Mouse (Mus musculus) testis, adult 2 months (tissue): ENCODE measurements around the gene Olfr218.
"Not testable (repeated sequence)": the region's sequence is repeated elsewhere in the genome, so short reads cannot be mapped to it uniquely, and the experiment has no call there.

Source experiments
- CTCF ChIP-seq: fragments of 200-500 bp; IDR thresholded peaks from 2 replicates; pipeline ENCODE4 v1.5.1; 2012; ENCODE audit warnings: low read depth, mild to moderate bottlenecking, inconsistent platforms, low read length, moderate library complexity; ENCODE audit not compliant: control insufficient read depth, insufficient read depth, insufficient replicate concordance
- POLR2A ChIP-seq: fragments of 200-500 bp; IDR thresholded peaks from 2 replicates; pipeline ENCODE4 v1.6.1; 2012; ENCODE audit warnings: low read depth, mild to moderate bottlenecking, inconsistent platforms, low read length, moderate library complexity; ENCODE audit not compliant: control insufficient read depth

GRCm38 (mm10) chr1:173237004-173237403 lies 39.4 kb downstream of the Olfr218 start:
- TF ChIP-seq CTCF, POLR2A: not testable (repeated sequence)
